Mouse (Mus musculus): ENCODE measurements around the gene Sgta. TPM values are rescaled to one million over a fixed set of nuclear protein-coding genes. Genes with fewer than 3 reads are reported as not detected.

Gene Sgta
- total and polyA plus RNA-seq, 3 experiments = 100 to 1,019 (median 152) TPM

GRCm38 (mm10) chr10:81105565-81106112 is 45.7 kb upstream of the Sgta start, which contains the start of gene Map2k2:
Map2k2 (plus strand) TSS chr10:81105915.
- peaks cover 21% of the 10 kb centered on the region for H3K79me2 ChIP-seq (ENCODE audit: control insufficient read depth, insufficient read depth, low read length, poor library complexity)
- peak; percentile 98 for DNase-seq (ENCODE audit: low read depth, low spot score)
- H3K4me1 ChIP-seq (ENCODE audit: control insufficient read depth in 1 of 2, insufficient read depth in 2 of 2, low read length in 2 of 2) = peaks cover 0 to 11% of the 10 kb centered on the region in 2 experiments; a peak in 2 of 4 replicates
- H3K9ac ChIP-seq (ENCODE audit: control insufficient read depth, low read depth, low read length, poor library complexity, severe bottlenecking) = peak within 1 kb of the TSS; percentile 95
- H3K36me3 ChIP-seq (ENCODE audit: control insufficient read depth in 1 of 2, insufficient read depth in 2 of 2, low read length in 2 of 2) = peaks cover 0 to 8% of the 10 kb centered on the region in 2 experiments; a peak in 1 of 4 replicates
- TF ChIP-seq ELF1 (IDR thresholded peaks at IDR 0.05; ENCODE audit: low read depth, low read length) (peak; percentile 79), POLR2A (IDR thresholded peaks at IDR 0.05; ENCODE audit: control insufficient read depth in 1 of 2, insufficient read depth in 1 of 2, low read depth in 1 of 2, low read length in 2 of 2, poor library complexity in 1 of 2) (peak; percentile 98 to 100), POLR2AphosphoS5 (IDR thresholded peaks at IDR 0.05; ENCODE audit: borderline replicate concordance, low read depth, low read length) (peak; percentile 89; the same call in 1 of the 2 replicates), MAX (IDR thresholded peaks at IDR 0.05; ENCODE audit: low read length) (no peak), CHD2 (IDR thresholded peaks at IDR 0.05; ENCODE audit: low read length) (peak; percentile 90), NRF1 (IDR thresholded peaks at IDR 0.05; ENCODE audit: insufficient read depth, low read depth, low read length, poor library complexity, severe bottlenecking) (peak; percentile 97), POLR2AphosphoS2 (IDR thresholded peaks at IDR 0.05; ENCODE audit: low read length) (peak; percentile 98), ZNF384 (IDR thresholded peaks at IDR 0.05; ENCODE audit: low read depth, low read length) (no peak), TBP (IDR thresholded peaks at IDR 0.05; ENCODE audit: low read depth, low read length) (peak; percentile 92), ZMIZ1 (IDR thresholded peaks at IDR 0.05; ENCODE audit: low read depth, low read length) (peak; percentile 94; the same call in 1 of the 2 replicates), TCF12 (IDR thresholded peaks at IDR 0.05; ENCODE audit: low read depth, low read length) (peak; percentile 62; the same call in 1 of the 2 replicates), CHD1 (IDR thresholded peaks at IDR 0.05; ENCODE audit: low read depth, low read length) (no peak), NELFE (IDR thresholded peaks at IDR 0.05; ENCODE audit: low read depth, low read length) (peak; percentile 99), SIN3A (IDR thresholded peaks at IDR 0.05; ENCODE audit: low read length) (peak; percentile 80), MEF2A (IDR thresholded peaks at IDR 0.05; ENCODE audit: extremely low read depth, insufficient replicate concordance, low read depth, low read length, poor library complexity, severe bottlenecking) (no peak), MAZ (IDR thresholded peaks at IDR 0.05; ENCODE audit: low read depth, low read length) (no peak), MYC (IDR thresholded peaks at IDR 0.05; ENCODE audit: low read depth, low read length) (peak; percentile 67; the same call in 1 of the 2 replicates), HCFC1 (IDR thresholded peaks at IDR 0.05; ENCODE audit: low read depth, low read length) (peak; percentile 86), ETS1 (IDR thresholded peaks at IDR 0.05; ENCODE audit: low read depth, low read length) (peak; percentile 44; the same call in 1 of the 2 replicates)
- H3K9me3 ChIP-seq (replicated peaks; ENCODE audit: insufficient read depth, low read length) = no peaks in the 10 kb centered on the region
- H3K27me3 ChIP-seq (ENCODE audit: control insufficient read depth in 1 of 2, insufficient read depth in 2 of 2, low read length in 2 of 2) = no peaks in the 10 kb centered on the region
- peak within 1 kb of the TSS; percentile 81 to 88 for H3K4me3 ChIP-seq (ENCODE audit: control insufficient read depth in 1 of 2, insufficient read depth in 1 of 2, low read depth in 2 of 2, low read length in 2 of 2)
- H3K27ac ChIP-seq (ENCODE audit: control insufficient read depth, low read depth, low read length) = peak within 1 kb of the TSS; percentile 92

Measured in MEL (cell line).